Mouse (Mus musculus) neural tube, embryonic 11.5 days (tissue): ENCODE measurements around the gene Tmem151b. TPM values are rescaled to one million over a fixed set of nuclear protein-coding genes. Genes with fewer than 3 reads are reported as not detected.

ENCODE experiments used
- ATAC-seq: fragments of 200-750 bp; cut with Nextera tagmentation; 2 replicates; pipeline ENCODE4 v1.8.0; 2017; ENCODE audit warnings: moderate number of reproducible peaks, mild to moderate bottlenecking, moderate TSS enrichment, moderate library complexity; ENCODE audit not compliant: insufficient read depth, low FRiP score, low TSS enrichment
- DNase-seq: peaks from one replicate; pipeline ENCODE4 v3.0.0-alpha.2; 2015; ENCODE audit warnings: low spot score
- H3K27ac ChIP-seq: fragments of 300-500 bp; sonication (generic); 2 replicates; pipeline ENCODE4 v1.5.1; 2014; ENCODE audit warnings: low read depth, mild to moderate bottlenecking, low read length
- H3K27me3 ChIP-seq: fragments of 300-500 bp; sonication (generic); 2 replicates; pipeline ENCODE4 v1.6.1; 2014; ENCODE audit warnings: mild to moderate bottlenecking, low read length, mixed read lengths; ENCODE audit not compliant: control insufficient read depth, insufficient read depth
- H3K36me3 ChIP-seq: fragments of 300-500 bp; sonication (generic); 2 replicates; pipeline ENCODE4 v1.6.1; 2014; ENCODE audit warnings: mild to moderate bottlenecking, low read length, moderate library complexity, mixed read lengths; ENCODE audit not compliant: control insufficient read depth, insufficient read depth
- H3K4me1 ChIP-seq: fragments of 300-500 bp; sonication (generic); 2 replicates; pipeline ENCODE4 v1.6.1; 2014; ENCODE audit warnings: low read length, mixed read lengths; ENCODE audit not compliant: control insufficient read depth, insufficient read depth
- H3K4me2 ChIP-seq: fragments of 300-500 bp; sonication (generic); 2 replicates; pipeline ENCODE4 v1.6.1; 2014; ENCODE audit warnings: low read depth, mild to moderate bottlenecking, moderate library complexity
- H3K4me3 ChIP-seq: fragments of 300-500 bp; sonication (generic); 2 replicates; pipeline ENCODE4 v1.5.1; 2014; ENCODE audit warnings: low read depth, low read length
- H3K9ac ChIP-seq: fragments of 300-500 bp; sonication (generic); 2 replicates; pipeline ENCODE4 v1.6.1; 2014; ENCODE audit warnings: mild to moderate bottlenecking, low read length
- H3K9me3 ChIP-seq: fragments of 300-500 bp; sonication (generic); 2 replicates; pipeline ENCODE4 v1.6.1; 2016; ENCODE audit warnings: low read length; ENCODE audit not compliant: control insufficient read depth
- WGBS: fragments of 180-500 bp; shearing (Covaris S2); extraction: QIAGEN DNeasy Blood & Tissue Kit; methylation state at CpG from one replicate; pipeline ENCODE4 v1.1.7; 2014; 5-methylcytosine and 5-hydroxymethylcytosine counted together
- polyA plus RNA-seq: library from polyadenylated mRNA; unstranded; fragments of >200 nt; fragmentation: Nextera tagmentation; extraction: Ambion mirVana; gene quantifications from 2 replicates; pipeline ENCODE4 v1.2.1, GENCODE M21; 2014

Gene Tmem151b
- polyA plus RNA-seq, 1 experiment from 2014 or later: 6.2 TPM

DNA sequence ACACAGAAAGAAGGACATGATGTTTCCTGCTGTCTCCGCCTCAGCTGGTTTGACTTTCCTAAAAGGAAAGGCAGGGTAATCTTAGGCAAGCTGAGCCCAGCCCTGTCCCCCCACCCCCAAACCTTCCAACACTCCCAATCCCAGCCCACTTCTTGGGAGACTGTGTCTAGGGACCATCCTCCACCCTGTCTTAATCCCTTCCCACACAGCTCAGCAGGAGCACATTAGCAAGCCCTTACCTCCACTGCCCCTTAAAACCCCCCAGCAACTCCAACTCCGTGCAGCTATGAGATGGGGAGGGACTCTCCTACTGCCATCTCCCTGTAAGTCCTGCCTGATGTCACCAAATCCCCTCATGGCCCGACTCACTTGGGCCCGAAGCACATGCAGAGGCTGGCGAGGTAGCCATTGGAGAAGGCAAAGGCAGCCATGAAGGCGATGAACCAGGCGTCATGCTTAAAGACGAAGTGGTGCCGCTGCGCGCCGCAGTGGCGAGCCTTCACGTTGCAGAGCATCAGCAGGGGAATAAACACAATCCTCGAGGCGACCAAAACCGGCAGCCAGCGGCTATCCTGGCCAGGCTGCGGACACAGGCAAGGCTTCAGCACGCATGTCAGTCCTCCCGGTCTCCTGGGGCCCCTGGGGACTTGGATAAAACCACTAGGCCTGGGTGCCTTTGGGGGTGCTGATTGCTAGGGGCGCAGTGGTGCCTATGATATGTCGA lies 36.4 kb upstream of the Tmem151b start:
- no peaks in the 10 kb centered on the region for H3K9me3 ChIP-seq
- ATAC-seq (no peak), DNase-seq (no peak)
- H3K4me2 ChIP-seq: no peak overlapping the region
- no peaks in the 10 kb centered on the region for H3K36me3 ChIP-seq
- no peak overlapping the region for H3K9ac ChIP-seq
- peak overlapping the region; percentile 34; the same call in 1 of the 2 replicates for H3K27ac ChIP-seq
- WGBS: 76% methylated on average over 23 of the region's 23 CpGs
- peaks cover 8% of the 10 kb centered on the region; the same call in 1 of the 2 replicates for H3K4me1 ChIP-seq
- H3K4me3 ChIP-seq: no peak overlapping the region
- H3K27me3 ChIP-seq: no peaks in the 10 kb centered on the region

DNA sequence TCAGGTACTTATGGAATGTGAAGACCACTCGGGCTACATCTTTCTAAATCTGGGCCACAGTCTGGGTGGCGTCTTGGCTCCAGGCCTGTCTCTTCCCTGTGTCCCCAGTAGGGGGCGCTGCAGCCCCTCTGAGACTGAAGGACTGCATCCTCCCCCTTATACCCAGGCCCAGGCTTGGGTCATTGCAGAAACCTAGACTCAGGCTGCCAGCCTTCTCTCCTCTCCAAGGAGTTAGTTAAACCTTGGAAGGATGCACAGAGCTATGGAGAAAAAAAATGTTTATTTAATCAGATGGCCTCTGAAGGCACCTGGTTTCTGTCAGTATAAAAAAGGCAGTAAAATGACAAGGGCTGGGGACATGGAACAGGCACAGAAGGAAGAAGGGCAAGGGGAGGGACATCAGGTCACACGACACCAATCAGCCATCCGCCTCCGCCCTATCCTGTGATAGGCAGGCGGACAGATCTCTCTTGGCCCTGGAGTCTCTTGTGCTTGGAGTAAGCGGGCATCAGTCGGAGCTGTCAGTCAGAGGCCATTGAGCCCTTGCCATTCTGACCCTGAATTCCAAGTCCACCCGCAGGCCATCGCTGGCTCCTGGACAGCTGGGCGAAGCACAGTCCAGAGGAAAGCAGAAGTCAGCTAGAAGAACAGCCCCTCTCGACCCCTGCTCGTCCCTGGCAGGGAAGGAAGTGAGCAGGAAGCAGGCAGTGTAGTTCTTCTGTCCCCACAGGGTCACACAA lies 35.6 kb upstream of the Tmem151b start:
- Histone ChIP-seq H3K27me3 (no peaks in the 10 kb centered on the region), H3K4me3 (no peak overlapping the region), H3K27ac (peak overlapping the region; percentile 34; the same call in 1 of the 2 replicates), H3K9ac (no peak overlapping the region), H3K4me1 (peaks cover 8% of the 10 kb centered on the region; the same call in 1 of the 2 replicates), H3K36me3 (no peaks in the 10 kb centered on the region), H3K9me3 (no peaks in the 10 kb centered on the region), H3K4me2 (no peak overlapping the region)
- peak; percentile 55 for ATAC-seq
- 33% methylated on average over 14 of the region's 14 CpGs for WGBS
- peak; percentile 81 for DNase-seq

- peak; percentile 14; the same call in 1 of the 2 replicates for ATAC-seq
- 43% methylated on average over 12 of the region's 12 CpGs for WGBS
These were observed 34.8 kb upstream of the Tmem151b start for GRCm38 (mm10) chr17:45584096-45584896.

DNA sequence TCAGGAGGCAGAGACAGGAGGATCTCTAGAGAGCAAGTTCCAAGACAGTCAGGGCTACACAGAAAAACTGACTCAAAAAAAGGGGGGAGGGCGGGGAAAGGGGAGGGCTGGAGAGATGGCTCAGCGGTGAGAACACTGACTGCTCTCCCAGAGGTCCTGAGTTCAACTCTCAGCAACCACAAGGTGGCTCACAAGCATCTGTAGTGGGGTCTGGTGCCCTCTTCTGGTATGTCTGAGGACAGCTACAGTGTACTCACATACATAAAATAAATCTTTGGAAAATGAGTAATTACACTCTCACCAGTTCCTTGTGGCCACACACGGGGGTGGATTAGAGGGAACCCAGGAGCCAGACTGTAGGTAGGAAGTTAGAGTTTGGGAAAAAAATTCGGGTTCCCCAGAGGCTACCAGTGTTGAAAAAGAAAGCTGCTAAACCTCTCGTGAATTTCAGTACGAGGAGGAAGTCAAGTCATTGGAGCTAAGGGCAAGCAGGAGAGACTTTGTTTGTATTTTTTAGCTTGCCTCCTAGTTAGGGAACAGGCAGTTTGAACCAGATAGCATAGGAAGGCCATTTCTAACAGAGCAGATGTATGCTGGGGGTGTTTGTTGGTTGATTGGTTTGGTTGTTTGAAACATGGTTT lies 33.4 kb upstream of the Tmem151b start:
- ATAC-seq (no peak), DNase-seq (no peak)
- H3K27ac ChIP-seq: no peak overlapping the region
- 75% methylated on average over 6 of the region's 6 CpGs for WGBS
- no peak overlapping the region for H3K9ac ChIP-seq
- H3K36me3 ChIP-seq: no peaks in the 10 kb centered on the region
- H3K4me3 ChIP-seq: no peak overlapping the region
- peaks cover 8% of the 10 kb centered on the region; the same call in 1 of the 2 replicates for H3K4me1 ChIP-seq
- H3K9me3 ChIP-seq: no peaks in the 10 kb centered on the region
- H3K27me3 ChIP-seq: no peaks in the 10 kb centered on the region
- no peak overlapping the region for H3K4me2 ChIP-seq

More at GRCm38 (mm10) chr17:45584096-45584896, 34.8 kb upstream of the Tmem151b start:
- no peaks in the 10 kb centered on the region for H3K36me3 ChIP-seq
- peaks cover 8% of the 10 kb centered on the region; the same call in 1 of the 2 replicates for H3K4me1 ChIP-seq
- no peak overlapping the region for H3K4me3 ChIP-seq
- H3K9ac ChIP-seq: no peak overlapping the region
- 0 out of 2 replicates have a peak overlapping the region, but pooled peaks have one; percentile 34 for H3K27ac ChIP-seq
- no peaks in the 10 kb centered on the region for H3K27me3 ChIP-seq
- H3K4me2 ChIP-seq: no peak overlapping the region
- DNase-seq: no peak
- H3K9me3 ChIP-seq: no peaks in the 10 kb centered on the region

DNA sequence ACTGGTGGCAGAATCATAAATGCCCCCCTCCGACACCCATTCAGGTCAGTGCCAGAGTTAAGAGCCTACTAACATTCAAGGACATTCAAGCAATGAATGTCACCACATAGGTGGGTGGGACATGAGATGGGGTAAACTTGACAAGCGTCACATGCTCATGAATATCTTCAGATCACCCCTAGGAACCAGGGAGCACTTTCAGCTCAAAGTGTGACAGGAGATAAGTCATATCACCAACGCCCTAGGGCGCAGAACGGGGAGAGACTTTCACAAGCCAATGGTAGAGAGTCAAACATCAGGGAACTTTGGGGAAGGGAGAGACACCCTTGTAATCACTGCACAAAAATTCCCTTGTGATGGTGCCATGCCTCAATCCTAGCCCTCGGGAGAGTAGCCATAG lies 32.7 kb upstream of the Tmem151b start:
- H3K4me2 ChIP-seq: no peak overlapping the region
- H3K4me3 ChIP-seq: no peak overlapping the region
- H3K9ac ChIP-seq: no peak overlapping the region
- H3K4me1 ChIP-seq: peaks cover 8% of the 10 kb centered on the region; the same call in 1 of the 2 replicates
- H3K36me3 ChIP-seq: no peaks in the 10 kb centered on the region
- DNase-seq: no peak
- no peak overlapping the region for H3K27ac ChIP-seq
- no peaks in the 10 kb centered on the region for H3K9me3 ChIP-seq
- no peaks in the 10 kb centered on the region for H3K27me3 ChIP-seq
- no peak for ATAC-seq
- 92% methylated on average over 6 of the region's 6 CpGs for WGBS

DNA sequence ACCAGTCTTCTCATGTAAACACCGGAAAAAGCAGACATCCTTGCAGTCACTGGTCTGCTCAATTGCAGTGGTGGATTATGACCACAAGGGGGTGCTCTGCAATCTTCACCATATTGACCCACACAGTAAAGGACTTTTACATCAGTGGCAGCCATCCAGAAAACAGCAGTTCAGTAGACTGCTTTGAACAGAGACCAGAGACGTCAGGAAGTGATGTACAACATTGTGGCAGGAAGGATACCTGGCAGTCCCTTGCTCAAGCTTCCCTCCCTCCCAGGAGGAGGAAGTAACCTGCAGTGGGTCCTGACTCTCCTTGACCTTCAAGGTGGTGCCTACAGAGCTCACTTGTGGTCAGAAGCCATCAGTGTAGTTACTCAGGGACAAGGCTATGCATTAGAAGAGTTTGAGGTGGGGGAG lies 32.1 kb upstream of the Tmem151b start:
- DNase-seq: peak; percentile 74
- Histone ChIP-seq H3K27me3 (no peaks in the 10 kb centered on the region), H3K4me2 (no peak overlapping the region), H3K4me3 (no peak overlapping the region), H3K36me3 (no peaks in the 10 kb centered on the region), H3K9ac (no peak overlapping the region), H3K4me1 (peaks cover 8% of the 10 kb centered on the region; the same call in 1 of the 2 replicates), H3K27ac (no peak overlapping the region), H3K9me3 (no peaks in the 10 kb centered on the region)
- 23% methylated on average over 2 of the region's 2 CpGs for WGBS
- ATAC-seq: no peak

GRCm38 (mm10) chr17:45580958-45581477 lies 31.5 kb upstream of the Tmem151b start:
- WGBS: 43% methylated on average over 12 of the region's 12 CpGs

DNA sequence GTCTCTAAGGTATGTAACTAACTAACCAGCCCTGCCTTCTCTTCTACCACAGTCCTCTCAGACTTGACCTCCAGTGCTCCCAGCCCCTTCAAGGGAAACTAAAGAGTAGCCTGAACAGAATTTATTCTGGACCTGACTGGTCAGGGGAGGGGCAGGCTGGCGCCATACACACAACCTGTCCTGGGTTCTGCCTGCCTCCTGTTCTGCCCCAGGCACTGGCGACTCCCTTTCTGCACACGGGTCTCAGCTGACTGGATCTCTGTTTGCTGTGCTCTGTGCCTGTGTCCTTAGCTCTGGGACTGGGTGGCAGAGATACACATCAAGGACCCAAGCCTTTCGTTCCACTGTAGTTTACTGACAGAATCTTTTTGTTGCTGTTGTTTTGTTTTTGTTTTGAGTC lies 30.1 kb upstream of the Tmem151b start:
- Histone ChIP-seq H3K4me3 (no peak overlapping the region), H3K27ac (no peak overlapping the region), H3K9ac (no peak overlapping the region), H3K9me3 (no peaks in the 10 kb centered on the region), H3K27me3 (no peaks in the 10 kb centered on the region), H3K4me1 (peaks cover 9% of the 10 kb centered on the region), H3K36me3 (no peaks in the 10 kb centered on the region), H3K4me2 (no peak overlapping the region)
- no peak for DNase-seq
- ATAC-seq: no peak
- WGBS: 82% methylated on average over 4 of the region's 4 CpGs

More at GRCm38 (mm10) chr17:45580958-45581477, 31.5 kb upstream of the Tmem151b start:
- no peak overlapping the region for H3K27ac ChIP-seq
- H3K36me3 ChIP-seq: no peaks in the 10 kb centered on the region
- H3K9me3 ChIP-seq: no peaks in the 10 kb centered on the region
- no peak overlapping the region for H3K4me2 ChIP-seq
- H3K9ac ChIP-seq: no peak overlapping the region
- H3K4me1 ChIP-seq: peaks cover 8% of the 10 kb centered on the region; the same call in 1 of the 2 replicates
- no peak overlapping the region for H3K4me3 ChIP-seq
- no peak for DNase-seq
- H3K27me3 ChIP-seq: no peaks in the 10 kb centered on the region
- ATAC-seq: no peak
